Mouse (Mus musculus): ENCODE measurements around the gene Pard3b. TPM values are rescaled to one million over a fixed set of nuclear protein-coding genes. Genes with fewer than 3 reads are reported as not detected.
"Not testable (repeated sequence)": the region's sequence is repeated elsewhere in the genome, so short reads cannot be mapped to it uniquely, and the experiment has no call there.

The Pard3b gene
- total RNA-seq, 2 experiments from 2014 or later: 12.1 to 15.6 TPM

- DNase-seq; intact Hi-C loops (cut with DNase I): not testable (repeated sequence)
Observed at GRCm38 (mm10) chr1:62604644-62605043, 966.0 kb downstream of the Pard3b start.

GRCm38 (mm10) chr1:62618109-62618665 is 979.6 kb downstream of the Pard3b start:
- intact Hi-C loops (cut with DNase I): no loop called here

GRCm38 (mm10) chr1:62619456-62619855 is 980.8 kb downstream of the Pard3b start:
- no peak for DNase-seq

More at GRCm38 (mm10) chr1:62618109-62618665, 979.6 kb downstream of the Pard3b start:
- DNase-seq: no peak

GRCm38 (mm10) chr1:62622447-62622846 is 983.8 kb downstream of the Pard3b start:
- intact Hi-C loops (cut with DNase I): no loop called here
- DNase-seq: no peak

More at GRCm38 (mm10) chr1:62619456-62619855, 980.8 kb downstream of the Pard3b start:
- intact Hi-C loops (cut with DNase I): no loop called here

- intact Hi-C loops (cut with DNase I): no loop called here
- DNase-seq: no peak
Observed at GRCm38 (mm10) chr1:62624166-62624565, 985.5 kb downstream of the Pard3b start.

- intact Hi-C loops (cut with DNase I): no loop called here
Observed at GRCm38 (mm10) chr1:62624836-62625235, 986.2 kb downstream of the Pard3b start.

GRCm38 (mm10) chr1:62625332-62625731 is 986.7 kb downstream of the Pard3b start:
- no peak for DNase-seq
- intact Hi-C loops (cut with DNase I): no loop called here

More at GRCm38 (mm10) chr1:62624836-62625235, 986.2 kb downstream of the Pard3b start:
- no peak for DNase-seq

GRCm38 (mm10) chr1:62625819-62626505 is 987.3 kb downstream of the Pard3b start:
- intact Hi-C loops (cut with DNase I): no loop called here
- no peak for DNase-seq

GRCm38 (mm10) chr1:62629952-62630351 is 991.3 kb downstream of the Pard3b start:
- no peak for DNase-seq
- intact Hi-C loops (cut with DNase I): no loop called here

GRCm38 (mm10) chr1:62631511-62632305 is 993.1 kb downstream of the Pard3b start:
- DNase-seq: no peak
- intact Hi-C loops (cut with DNase I): no loop called here

- intact Hi-C loops (cut with DNase I): no loop called here
- DNase-seq: no peak
Observed at GRCm38 (mm10) chr1:62632886-62633285, 994.3 kb downstream of the Pard3b start.

GRCm38 (mm10) chr1:62635203-62635602 is 996.6 kb downstream of the Pard3b start:
- no peak for DNase-seq
- intact Hi-C loops (cut with DNase I): no loop called here

GRCm38 (mm10) chr1:62636906-62637673 is 998.5 kb downstream of the Pard3b start:
- intact Hi-C loops (cut with DNase I): no loop called here

GRCm38 (mm10) chr1:62639012-62639411 is 1000.4 kb downstream of the Pard3b start:
- intact Hi-C loops (cut with DNase I): no loop called here
- DNase-seq: no peak

More at GRCm38 (mm10) chr1:62636906-62637673, 998.5 kb downstream of the Pard3b start:
- DNase-seq: no peak

GRCm38 (mm10) chr1:62639440-62639839 is 1000.8 kb downstream of the Pard3b start:
- intact Hi-C loops (cut with DNase I): no loop called here
- no peak for DNase-seq

GRCm38 (mm10) chr1:62644631-62645278 is 1006.1 kb downstream of the Pard3b start:
- no peak for DNase-seq
- intact Hi-C loops (cut with DNase I): no loop called here

- no peak for DNase-seq
Observed at GRCm38 (mm10) chr1:62646812-62647211, 1008.2 kb downstream of the Pard3b start.

GRCm38 (mm10) chr1:62648116-62648515 is 1009.5 kb downstream of the Pard3b start:
- intact Hi-C loops (cut with DNase I): no loop called here
- no peak for DNase-seq

More at GRCm38 (mm10) chr1:62646812-62647211, 1008.2 kb downstream of the Pard3b start:
- intact Hi-C loops (cut with DNase I): no loop called here

- intact Hi-C loops (cut with DNase I): no loop called here
- DNase-seq: no peak
Observed at GRCm38 (mm10) chr1:62648591-62648990, 1010.0 kb downstream of the Pard3b start.

GRCm38 (mm10) chr1:62650491-62650890 is 1011.9 kb downstream of the Pard3b start:
- DNase-seq: no peak
- intact Hi-C loops (cut with DNase I): no loop called here
